Mouse (Mus musculus) thymus, adult 2 months (tissue): ENCODE results near the gene Psmd3.

Experiments used
- CTCF ChIP-seq: fragments of 200-500 bp; IDR thresholded peaks from 2 replicates; pipeline ENCODE4 v1.5.1; 2012; ENCODE audit warnings: mild to moderate bottlenecking, control low read depth, low read length, moderate library complexity, borderline replicate concordance; ENCODE audit not compliant: control insufficient read depth, poor library complexity, insufficient read depth; ENCODE audit errors: extremely low read depth
- POLR2A ChIP-seq: fragments of 200-500 bp; IDR thresholded peaks from 2 replicates; pipeline ENCODE4 v1.6.1; 2012; ENCODE audit warnings: mild to moderate bottlenecking, low read length, control low read depth, moderate library complexity; ENCODE audit not compliant: control insufficient read depth, poor library complexity, insufficient read depth; ENCODE audit errors: extremely low read depth

- TF ChIP-seq CTCF (no peak), POLR2A (no peak)
These were observed 14.3 kb downstream of the Psmd3 start for GRCm38 (mm10) chr11:98696454-98697216.
